Mouse (Mus musculus): Measurements from ENCODE around the gene Msl3.

DNA sequence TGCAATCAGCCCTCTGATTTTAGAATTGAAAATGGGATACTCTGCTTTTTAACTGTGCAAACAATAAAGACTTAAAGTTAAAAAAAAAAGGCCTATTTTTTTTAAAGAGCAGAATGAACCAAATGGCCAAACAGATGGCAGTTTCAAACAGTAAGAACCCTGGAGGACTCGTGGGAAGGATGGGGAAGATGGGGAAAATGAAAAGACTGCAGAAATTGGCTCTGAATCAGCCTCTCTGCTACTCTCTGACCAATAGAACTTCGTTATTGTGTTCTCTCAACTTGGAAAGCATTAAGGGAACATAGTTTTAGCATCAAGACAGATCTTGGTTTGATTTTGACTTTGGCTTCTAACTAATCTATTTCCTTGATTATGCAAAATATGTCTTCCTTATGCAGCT lies 24.4 kb downstream of the Msl3 start:
- TF ChIP-seq POLR2A (IDR thresholded peaks at IDR 0.05; ENCODE audit: insufficient read length, low read depth): no peak
- TF ChIP-seq E2F4 (IDR thresholded peaks at IDR 0.05; ENCODE audit: insufficient read depth): no peak
- no peak for TF ChIP-seq USF1 (IDR thresholded peaks at IDR 0.05; ENCODE audit: low read depth)
- no peak for TF ChIP-seq TCF12 (IDR thresholded peaks at IDR 0.05; ENCODE audit: insufficient read depth, poor library complexity, severe bottlenecking)
- TF ChIP-seq MYOD1 (IDR thresholded peaks at IDR 0.05; ENCODE audit: control insufficient read depth in 1 of 3, insufficient read length in 2 of 3, low read depth in 2 of 3): no peak
- TF ChIP-seq CEBPB (IDR thresholded peaks at IDR 0.05; ENCODE audit: insufficient read depth, poor library complexity, severe bottlenecking): no peak
